Comparison of ENCODE assay signal across 10 mouse cellular contexts in genomic region chr11:117278514-117278913, GRCm38 (mm10).
DNase-seq lines count a peak whose midpoint lies in the region; ATAC-seq and TF ChIP-seq lines count a peak whose summit lies in the region.
"Had no signal": no experiment of that assay in that cellular context is flagged by ENCODE, and none has a peak within 500 bp of the region (broad histone marks: within the 10 kb centered on the region; RNA-seq: fewer than 3 reads in every experiment).

No protein-coding gene starts in this region.

- no peak overlapping the region for H3K4me3 ChIP-seq in lung, postnatal 0 days (ENCODE audit: low read depth, low read length)
- H3K4me3 ChIP-seq in heart, embryonic 16.5 days (ENCODE audit: low read length): no peak overlapping the region
- no peak overlapping the region for H3K4me3 ChIP-seq in stomach, embryonic 16.5 days (replicated peaks; ENCODE audit: low read length)
- no peak overlapping the region for H3K4me3 ChIP-seq in thymus, adult 2 months (ENCODE audit: control insufficient read depth, insufficient read depth, low read length)

- intact Hi-C loops in gastrocnemius, postnatal 14 days (cut with DNase I; ENCODE audit: low total_unique reads): no loop called here

- peak; percentile 50 for DNase-seq in gastrocnemius, postnatal 14 days
- DNase-seq in gastrocnemius, postnatal 10 days: no peak
- peak; percentile 68 for DNase-seq in lung, postnatal 0 days (ENCODE audit: low spot score)
- no peak for DNase-seq in lung, postnatal 25 days (ENCODE audit: low spot score)
- DNase-seq in left cerebral cortex, adult 11 months (ENCODE audit: low spot score): no peak
- no peak for DNase-seq in thymus, adult 2 months
- DNase-seq: cerebellum, postnatal 25 days had no signal

- peaks cover 22% of the 10 kb centered on the region for H3K4me1 ChIP-seq in lung, postnatal 0 days (ENCODE audit: insufficient read depth, low read depth, low read length)
- H3K4me1 ChIP-seq in heart, embryonic 16.5 days (ENCODE audit: control insufficient read depth, insufficient read depth, low read length): peaks cover 50% of the 10 kb centered on the region
- peaks cover 78% of the 10 kb centered on the region for H3K4me1 ChIP-seq in stomach, embryonic 16.5 days (ENCODE audit: control insufficient read depth, insufficient read depth, low read length)
- peaks cover 65% of the 10 kb centered on the region for H3K4me1 ChIP-seq in thymus, adult 2 months (replicated peaks; ENCODE audit: control insufficient read depth, insufficient read depth, low read length)

- no peak for TF ChIP-seq POLR2A in thymus, adult 2 months (IDR thresholded peaks at IDR 0.05; ENCODE audit: control insufficient read depth, extremely low read depth, insufficient read depth, low read length, poor library complexity)

- peak; percentile 33 for ATAC-seq in lung, postnatal 0 days
- ATAC-seq in heart, embryonic 16.5 days (replicated peaks; ENCODE audit: extremely low read depth, insufficient read depth, low FRiP score): no peak
- ATAC-seq in stomach, embryonic 16.5 days (ENCODE audit: insufficient read depth, low FRiP score): no peak

- TF ChIP-seq EP300 in lung, postnatal 0 days (IDR thresholded peaks at IDR 0.05): no peak

- H3K9me3 ChIP-seq in lung, postnatal 0 days (ENCODE audit: low read length): no peaks in the 10 kb centered on the region
- no peaks in the 10 kb centered on the region for H3K9me3 ChIP-seq in heart, embryonic 16.5 days (replicated peaks; ENCODE audit: control insufficient read depth, low read length)
- H3K9me3 ChIP-seq in stomach, embryonic 16.5 days (replicated peaks; ENCODE audit: control insufficient read depth, low read length): no peaks in the 10 kb centered on the region

- peak overlapping the region; percentile 32; the same call in 1 of the 2 replicates for H3K27ac ChIP-seq in lung, postnatal 0 days (ENCODE audit: low read length)
- H3K27ac ChIP-seq in heart, embryonic 16.5 days (ENCODE audit: low read length): no peak overlapping the region; the same call in 1 of the 2 replicates
- H3K27ac ChIP-seq in stomach, embryonic 16.5 days (ENCODE audit: low read length): peak overlapping the region; percentile 43; the same call in 1 of the 2 replicates
- H3K27ac ChIP-seq in thymus, adult 2 months (ENCODE audit: control insufficient read depth, insufficient read depth, low read length): no peak overlapping the region
- H3K27ac ChIP-seq: macrophage had no signal

- TF ChIP-seq CTCF in lung, postnatal 0 days (IDR thresholded peaks at IDR 0.05): no peak
- no peak for TF ChIP-seq CTCF in thymus, adult 2 months (IDR thresholded peaks at IDR 0.05; ENCODE audit: borderline replicate concordance, control insufficient read depth, extremely low read depth, insufficient read depth, low read length, poor library complexity)

- 56% methylated on average over 13 of the region's 13 CpGs for WGBS in lung, postnatal 0 days
- WGBS in heart, embryonic 16.5 days: 59% methylated on average over 13 of the region's 13 CpGs
- 53% methylated on average over 13 of the region's 13 CpGs for WGBS in stomach, embryonic 16.5 days
- 96% methylated on average over 13 of the region's 13 CpGs for WGBS in thymus, adult 2 months

- H3K4me2 ChIP-seq in lung, postnatal 0 days (replicated peaks; ENCODE audit: low read depth, low read length): no peak overlapping the region
- no peak overlapping the region for H3K4me2 ChIP-seq in heart, embryonic 16.5 days (ENCODE audit: low read depth, low read length)
- no peak overlapping the region for H3K4me2 ChIP-seq in stomach, embryonic 16.5 days (ENCODE audit: low read depth, low read length)

- H3K9ac ChIP-seq in lung, postnatal 0 days (replicated peaks; ENCODE audit: low read depth): no peak overlapping the region
- peak overlapping the region; percentile 5; the same call in 1 of the 2 replicates for H3K9ac ChIP-seq in heart, embryonic 16.5 days (ENCODE audit: low read length)
- peak overlapping the region; percentile 51 for H3K9ac ChIP-seq in stomach, embryonic 16.5 days (ENCODE audit: low read length)

- H3K27me3 ChIP-seq in lung, postnatal 0 days (replicated peaks; ENCODE audit: insufficient read depth, low read length): no peaks in the 10 kb centered on the region
- no peaks in the 10 kb centered on the region for H3K27me3 ChIP-seq in heart, embryonic 16.5 days (ENCODE audit: control insufficient read depth, insufficient read depth, low read length)
- no peaks in the 10 kb centered on the region for H3K27me3 ChIP-seq in stomach, embryonic 16.5 days (ENCODE audit: control insufficient read depth, insufficient read depth, low read length)
- no peaks in the 10 kb centered on the region for H3K27me3 ChIP-seq in thymus, adult 2 months (ENCODE audit: control insufficient read depth, insufficient read depth, low read length)

- no peaks in the 10 kb centered on the region for H3K36me3 ChIP-seq in lung, postnatal 0 days (ENCODE audit: insufficient read depth, low read length)
- H3K36me3 ChIP-seq in heart, embryonic 16.5 days (ENCODE audit: control insufficient read depth, insufficient read depth): no peaks in the 10 kb centered on the region
- H3K36me3 ChIP-seq in stomach, embryonic 16.5 days (ENCODE audit: control insufficient read depth, insufficient read depth, low read length): no peaks in the 10 kb centered on the region
- H3K36me3 ChIP-seq in thymus, adult 2 months (ENCODE audit: control insufficient read depth, insufficient read depth, low read length): no peaks in the 10 kb centered on the region

Comparison
In these comparisons a context has a peak if more than half of its experiments do, and no peak if none do; other contexts are left out.
1. DNase-seq: peak in gastrocnemius, postnatal 14 days (single experiment) and lung, postnatal 0 days (single experiment); none in gastrocnemius, postnatal 10 days (single experiment), lung, postnatal 25 days (single experiment), left cerebral cortex, adult 11 months (single experiment) and thymus, adult 2 months (single experiment).
2. H3K27ac ChIP-seq: peak in lung, postnatal 0 days (single experiment) and stomach, embryonic 16.5 days (single experiment); none in heart, embryonic 16.5 days (single experiment) and thymus, adult 2 months (single experiment).